Mouse (Mus musculus) brain, embryonic 14.5 days (tissue): Measurements from ENCODE around the gene Trpm3.

Experiments
- CTCF ChIP-seq: fragments of 200-500 bp; IDR thresholded peaks from 2 replicates; pipeline ENCODE4 v1.5.1; 2012; ENCODE audit warnings: inconsistent platforms, mild to moderate bottlenecking, moderate library complexity, borderline replicate concordance; ENCODE audit not compliant: insufficient read depth, insufficient read length; ENCODE audit errors: extremely low read depth
- POLR2A ChIP-seq: fragments of 200-500 bp; IDR thresholded peaks from 2 replicates; pipeline ENCODE4 v1.6.1; 2012; ENCODE audit warnings: mild to moderate bottlenecking, inconsistent platforms, borderline replicate concordance; ENCODE audit not compliant: poor library complexity, insufficient read depth, insufficient read length, severe bottlenecking; ENCODE audit errors: extremely low read depth

DNA sequence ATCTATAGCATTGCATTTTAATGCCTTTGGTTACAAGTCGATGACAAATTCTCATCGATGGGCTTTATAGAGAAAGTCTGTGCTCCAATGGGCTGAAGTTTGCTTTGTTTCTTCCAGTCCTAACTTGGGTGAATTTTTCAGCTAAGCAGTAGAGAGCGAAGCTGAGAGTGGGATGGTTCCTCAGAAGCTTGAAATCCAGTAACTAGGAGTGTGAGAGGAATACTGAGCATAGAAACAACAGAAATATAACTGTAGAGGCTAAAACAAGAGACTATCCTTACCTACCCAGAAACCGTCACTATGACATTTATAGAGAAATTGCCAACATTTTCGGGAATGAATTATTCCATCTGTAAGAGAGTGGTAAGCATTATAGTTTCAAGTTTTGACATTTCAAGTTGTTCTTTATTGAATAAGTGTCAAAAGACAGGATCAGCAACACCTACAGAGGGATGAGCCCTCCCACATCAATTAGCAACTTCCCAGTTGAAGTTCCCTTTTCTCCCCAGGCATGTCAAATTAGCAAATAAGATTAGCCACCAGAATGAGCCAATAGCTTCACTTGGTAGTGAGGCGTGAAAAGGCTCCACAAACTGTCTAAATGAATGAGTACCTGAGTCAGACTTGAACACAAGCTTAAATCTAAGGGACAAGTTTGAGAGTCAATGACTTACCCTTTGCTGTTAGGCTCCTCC lies 339.6 kb downstream of the Trpm3 start:
- no peak for TF ChIP-seq POLR2A
- TF ChIP-seq CTCF, result no peak
